Mouse (Mus musculus): ENCODE data around the gene Abcg3. TPM values are rescaled to one million over a fixed set of nuclear protein-coding genes. Genes with fewer than 3 reads are reported as not detected.

The Abcg3 gene
- polyA plus RNA-seq (2012; fragmentation: generic; extraction: Trizol): not detected
- long read RNA-seq, experiment 1: 0 reads
- long read RNA-seq, experiment 2: 0 reads

DNA sequence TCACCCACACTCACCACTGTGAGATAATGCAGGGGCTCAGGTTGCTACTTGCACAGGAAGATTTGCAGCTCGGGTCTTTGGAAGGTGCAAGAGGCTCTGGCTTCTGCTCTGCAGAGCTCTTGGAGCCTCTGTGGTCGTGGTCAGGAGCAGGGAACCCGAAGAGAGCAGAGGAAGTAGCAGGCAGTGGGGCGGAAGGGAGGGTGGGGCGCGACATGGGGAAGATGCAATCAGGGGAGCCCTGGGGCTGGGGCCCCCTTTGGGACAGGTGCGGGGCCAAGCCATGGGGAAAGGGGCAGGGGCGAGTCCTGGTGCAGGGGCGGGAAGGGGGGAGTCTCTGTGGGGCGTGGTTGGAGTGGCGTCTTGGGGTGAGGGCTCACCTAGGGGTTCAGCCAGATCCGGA, at the start of gene Abcg3:
TSS of gene Abcg3 (minus strand) at position 184 of the 400 bp plus-strand sequence.
- Histone ChIP-seq H3K27me3 (ENCODE audit: control insufficient read depth, insufficient read depth, insufficient read length) (no peaks in the 10 kb centered on the region), H3K36me3 (ENCODE audit: control insufficient read depth, insufficient read depth) (no peaks in the 10 kb centered on the region), H3K4me3 (ENCODE audit: insufficient read depth, poor library complexity, severe bottlenecking) (no peak within 1 kb of the TSS), H3K79me2 (ENCODE audit: control insufficient read depth, insufficient read depth) (no peaks in the 10 kb centered on the region), H3ac (ENCODE audit: control insufficient read depth, insufficient read length, low read depth) (no peak within 1 kb of the TSS), H3K79me3 (ENCODE audit: low read depth) (no peaks in the 10 kb centered on the region)
- TF ChIP-seq CEBPB (IDR thresholded peaks at IDR 0.05; ENCODE audit: low read depth): no peak
- TF ChIP-seq MYOD1 (IDR thresholded peaks at IDR 0.05; ENCODE audit: control insufficient read depth, insufficient read length, low read depth): no peak
- TF ChIP-seq USF1 (IDR thresholded peaks at IDR 0.05; ENCODE audit: low read depth): no peak
- TF ChIP-seq MAX (IDR thresholded peaks at IDR 0.05): no peak
- no peak for TF ChIP-seq MYOG (IDR thresholded peaks at IDR 0.05; ENCODE audit: control insufficient read depth, extremely low read depth, insufficient read length)

DNA sequence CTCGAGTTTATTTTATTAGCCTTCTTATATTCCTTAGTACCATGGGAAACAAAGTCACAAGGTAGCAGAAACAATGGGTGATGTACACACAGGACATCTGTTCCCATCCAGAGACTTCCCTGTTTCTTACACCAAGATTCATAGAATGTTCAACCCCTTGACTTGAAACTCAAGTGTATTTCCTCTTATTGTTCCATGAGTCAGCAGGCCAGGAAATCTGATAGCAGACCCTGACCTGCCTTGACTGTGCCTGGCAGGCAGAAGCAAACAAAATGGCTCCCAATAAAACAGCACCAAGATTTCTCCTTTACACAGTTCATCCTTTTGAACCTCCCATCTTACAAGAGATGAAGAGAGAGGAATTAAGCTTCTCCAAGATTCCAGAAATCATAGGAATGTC, 30.0 kb upstream of the Abcg3 start:
- H3K4me3 ChIP-seq (ENCODE audit: insufficient read depth, poor library complexity, severe bottlenecking): no peak overlapping the region
- H3K79me2 ChIP-seq (ENCODE audit: control insufficient read depth, insufficient read depth): no peaks in the 10 kb centered on the region
- no peak overlapping the region for H3ac ChIP-seq (ENCODE audit: control insufficient read depth, insufficient read length, low read depth)
- H3K36me3 ChIP-seq (ENCODE audit: control insufficient read depth, insufficient read depth): no peaks in the 10 kb centered on the region
- H3K79me3 ChIP-seq (ENCODE audit: low read depth): no peaks in the 10 kb centered on the region
- no peaks in the 10 kb centered on the region for H3K27me3 ChIP-seq (ENCODE audit: control insufficient read depth, insufficient read depth, insufficient read length)
- TF ChIP-seq MYOD1 (IDR thresholded peaks at IDR 0.05; ENCODE audit: control insufficient read depth, insufficient read length, low read depth) (no peak), MAX (IDR thresholded peaks at IDR 0.05) (no peak), FOSL1 (IDR thresholded peaks at IDR 0.05; ENCODE audit: insufficient read depth, low read length, poor library complexity, severe bottlenecking) (no peak), CEBPB (IDR thresholded peaks at IDR 0.05; ENCODE audit: low read depth) (no peak), MYOG (IDR thresholded peaks at IDR 0.05; ENCODE audit: control insufficient read depth, extremely low read depth, insufficient read length) (no peak), CTCF (IDR thresholded peaks at IDR 0.05; ENCODE audit: control insufficient read depth, insufficient read depth, insufficient read length) (no peak), USF1 (IDR thresholded peaks at IDR 0.05; ENCODE audit: low read depth) (no peak)

DNA sequence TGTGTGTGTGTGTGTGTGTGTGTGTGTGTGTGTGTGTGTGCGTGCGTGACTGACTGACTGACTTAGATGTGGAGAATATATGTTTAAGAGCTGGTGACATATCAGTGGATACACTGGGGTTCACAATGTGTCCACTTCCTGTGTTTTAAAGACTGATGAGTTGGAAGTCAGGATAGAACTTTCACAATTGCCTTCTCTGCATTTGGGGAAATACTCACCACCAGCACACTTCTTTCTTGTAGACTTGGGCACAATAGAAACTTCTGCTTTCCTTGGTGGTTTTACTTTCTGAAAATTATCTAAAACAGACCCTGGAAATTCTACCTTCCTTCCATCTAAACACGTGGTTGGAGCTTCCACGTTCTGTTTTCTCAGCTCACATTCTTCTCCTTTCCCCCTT, 29.1 kb upstream of the Abcg3 start:
- Histone ChIP-seq H3K79me3 (ENCODE audit: low read depth) (no peaks in the 10 kb centered on the region), H3ac (ENCODE audit: control insufficient read depth, insufficient read length, low read depth) (no peak overlapping the region), H3K36me3 (ENCODE audit: control insufficient read depth, insufficient read depth) (no peaks in the 10 kb centered on the region), H3K4me3 (ENCODE audit: insufficient read depth, poor library complexity, severe bottlenecking) (no peak overlapping the region), H3K27me3 (ENCODE audit: control insufficient read depth, insufficient read depth, insufficient read length) (no peaks in the 10 kb centered on the region), H3K79me2 (ENCODE audit: control insufficient read depth, insufficient read depth) (no peaks in the 10 kb centered on the region)
- no peak for TF ChIP-seq USF1 (IDR thresholded peaks at IDR 0.05; ENCODE audit: low read depth)
- TF ChIP-seq CTCF (IDR thresholded peaks at IDR 0.05; ENCODE audit: control insufficient read depth, insufficient read depth, insufficient read length): no peak
- no peak for TF ChIP-seq CEBPB (IDR thresholded peaks at IDR 0.05; ENCODE audit: low read depth)
- no peak for TF ChIP-seq MYOD1 (IDR thresholded peaks at IDR 0.05; ENCODE audit: control insufficient read depth, insufficient read length, low read depth)
- TF ChIP-seq FOSL1 (IDR thresholded peaks at IDR 0.05; ENCODE audit: insufficient read depth, low read length, poor library complexity, severe bottlenecking): no peak
- TF ChIP-seq MAX (IDR thresholded peaks at IDR 0.05): no peak
- no peak for TF ChIP-seq MYOG (IDR thresholded peaks at IDR 0.05; ENCODE audit: control insufficient read depth, extremely low read depth, insufficient read length)

DNA sequence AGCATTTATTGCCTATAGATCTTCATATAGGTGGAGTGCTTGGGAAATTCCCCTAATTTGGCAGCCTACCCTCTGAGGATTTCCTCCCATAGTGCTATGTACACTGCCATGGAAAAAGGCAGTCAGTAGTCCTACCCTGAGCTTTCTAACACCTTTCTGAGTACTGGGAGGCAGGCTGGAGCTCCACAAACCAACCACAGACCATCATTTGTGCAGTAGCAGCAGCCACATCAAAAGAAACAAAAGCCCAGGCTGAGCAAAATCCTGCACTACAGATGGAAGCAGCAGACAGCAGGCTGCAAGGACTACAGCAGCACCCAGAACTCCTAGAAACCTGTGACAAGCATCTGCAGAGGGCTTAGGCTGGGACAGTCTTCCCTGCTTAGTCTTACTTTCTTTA, 27.9 kb upstream of the Abcg3 start:
- no peaks in the 10 kb centered on the region for H3K36me3 ChIP-seq (ENCODE audit: control insufficient read depth, insufficient read depth)
- H3K27me3 ChIP-seq (ENCODE audit: control insufficient read depth, insufficient read depth, insufficient read length): no peaks in the 10 kb centered on the region
- no peaks in the 10 kb centered on the region for H3K79me3 ChIP-seq (ENCODE audit: low read depth)
- H3ac ChIP-seq (ENCODE audit: control insufficient read depth, insufficient read length, low read depth): no peak overlapping the region
- H3K79me2 ChIP-seq (ENCODE audit: control insufficient read depth, insufficient read depth): no peaks in the 10 kb centered on the region
- TF ChIP-seq CTCF (IDR thresholded peaks at IDR 0.05; ENCODE audit: control insufficient read depth, insufficient read depth, insufficient read length) (no peak), USF1 (IDR thresholded peaks at IDR 0.05; ENCODE audit: low read depth) (no peak), MAX (IDR thresholded peaks at IDR 0.05) (no peak), MYOD1 (IDR thresholded peaks at IDR 0.05; ENCODE audit: control insufficient read depth, insufficient read length, low read depth) (no peak), MYOG (IDR thresholded peaks at IDR 0.05; ENCODE audit: control insufficient read depth, extremely low read depth, insufficient read length) (no peak), CEBPB (IDR thresholded peaks at IDR 0.05; ENCODE audit: low read depth) (no peak), FOSL1 (IDR thresholded peaks at IDR 0.05; ENCODE audit: insufficient read depth, low read length, poor library complexity, severe bottlenecking) (no peak)
- H3K4me3 ChIP-seq (ENCODE audit: insufficient read depth, poor library complexity, severe bottlenecking): no peak overlapping the region

DNA sequence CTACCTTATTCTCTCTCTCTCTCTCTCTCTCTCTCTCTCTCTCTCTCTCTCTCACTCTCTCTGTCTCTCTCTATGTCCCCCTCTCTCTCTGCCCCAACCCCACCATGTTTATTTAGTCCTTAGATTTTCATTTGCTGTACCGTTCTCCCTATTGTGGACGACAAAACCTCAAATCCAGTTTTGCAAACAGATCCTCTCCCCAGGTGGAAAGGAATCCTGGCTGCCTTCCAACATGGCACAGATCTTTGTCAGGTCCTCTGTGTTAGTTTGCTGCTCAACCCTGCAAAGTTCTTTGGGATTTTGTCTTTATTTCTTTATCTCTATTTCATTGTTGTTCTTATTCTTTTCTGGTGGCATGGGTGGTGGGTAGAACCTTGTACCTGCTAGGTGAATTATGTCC, 6.9 kb upstream of the Abcg3 start:
- no peaks in the 10 kb centered on the region for H3K27me3 ChIP-seq (ENCODE audit: control insufficient read depth, insufficient read depth, insufficient read length)
- TF ChIP-seq CEBPB (IDR thresholded peaks at IDR 0.05; ENCODE audit: low read depth) (no peak), MYOD1 (IDR thresholded peaks at IDR 0.05; ENCODE audit: control insufficient read depth, insufficient read length, low read depth) (no peak), CTCF (IDR thresholded peaks at IDR 0.05; ENCODE audit: control insufficient read depth, insufficient read depth, insufficient read length) (no peak), USF1 (IDR thresholded peaks at IDR 0.05; ENCODE audit: low read depth) (no peak), FOSL1 (IDR thresholded peaks at IDR 0.05; ENCODE audit: insufficient read depth, low read length, poor library complexity, severe bottlenecking) (no peak), MAX (IDR thresholded peaks at IDR 0.05) (no peak), MYOG (IDR thresholded peaks at IDR 0.05; ENCODE audit: control insufficient read depth, extremely low read depth, insufficient read length) (no peak)
- H3K79me2 ChIP-seq (ENCODE audit: control insufficient read depth, insufficient read depth): no peaks in the 10 kb centered on the region
- H3K4me3 ChIP-seq (ENCODE audit: insufficient read depth, poor library complexity, severe bottlenecking): no peak overlapping the region
- no peaks in the 10 kb centered on the region for H3K79me3 ChIP-seq (ENCODE audit: low read depth)
- no peaks in the 10 kb centered on the region for H3K36me3 ChIP-seq (ENCODE audit: control insufficient read depth, insufficient read depth)
- no peak overlapping the region for H3ac ChIP-seq (ENCODE audit: control insufficient read depth, insufficient read length, low read depth)

DNA sequence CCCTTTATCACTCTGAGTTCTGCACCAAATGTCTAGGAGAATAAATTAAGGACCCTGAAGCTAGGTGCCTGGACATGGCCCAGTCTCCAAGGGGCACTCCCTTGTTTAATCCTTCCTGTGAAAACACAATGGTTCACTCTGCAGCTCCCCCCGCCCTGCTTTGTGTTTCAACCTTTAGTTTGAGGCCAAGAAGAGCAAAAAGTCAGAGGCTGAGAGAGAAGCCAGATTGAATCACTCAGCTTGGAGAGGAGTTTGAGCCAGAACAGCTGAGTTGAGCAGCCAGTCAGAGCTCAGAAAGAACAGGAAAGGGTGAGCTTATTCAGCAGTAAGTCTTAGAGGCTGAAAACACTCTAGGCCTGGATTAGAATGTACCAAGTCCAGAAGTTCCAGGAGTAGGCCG, 5.5 kb upstream of the Abcg3 start:
- H3K79me3 ChIP-seq (ENCODE audit: low read depth): no peaks in the 10 kb centered on the region
- H3ac ChIP-seq (ENCODE audit: control insufficient read depth, insufficient read length, low read depth): no peak overlapping the region
- TF ChIP-seq USF1 (IDR thresholded peaks at IDR 0.05; ENCODE audit: low read depth): no peak
- no peak for TF ChIP-seq MAX (IDR thresholded peaks at IDR 0.05)
- no peak for TF ChIP-seq MYOG (IDR thresholded peaks at IDR 0.05; ENCODE audit: control insufficient read depth, extremely low read depth, insufficient read length)
- TF ChIP-seq FOSL1 (IDR thresholded peaks at IDR 0.05; ENCODE audit: insufficient read depth, low read length, poor library complexity, severe bottlenecking): no peak
- no peak for TF ChIP-seq MYOD1 (IDR thresholded peaks at IDR 0.05; ENCODE audit: control insufficient read depth, insufficient read length, low read depth)
- no peak for TF ChIP-seq CTCF (IDR thresholded peaks at IDR 0.05; ENCODE audit: control insufficient read depth, insufficient read depth, insufficient read length)
- TF ChIP-seq CEBPB (IDR thresholded peaks at IDR 0.05; ENCODE audit: low read depth): no peak
- H3K4me3 ChIP-seq (ENCODE audit: insufficient read depth, poor library complexity, severe bottlenecking): no peak overlapping the region
- no peaks in the 10 kb centered on the region for H3K36me3 ChIP-seq (ENCODE audit: control insufficient read depth, insufficient read depth)
- no peaks in the 10 kb centered on the region for H3K79me2 ChIP-seq (ENCODE audit: control insufficient read depth, insufficient read depth)
- H3K27me3 ChIP-seq (ENCODE audit: control insufficient read depth, insufficient read depth, insufficient read length): no peaks in the 10 kb centered on the region
